Mouse (Mus musculus) embryonic facial prominence, embryonic 11.5 days (tissue): ENCODE results near the gene Arl5a. TPM values are rescaled to one million over a fixed set of nuclear protein-coding genes. Genes with fewer than 3 reads are reported as not detected.
A peak's percentile ranks its signal among the peaks of the same experiment; 100 is the strongest.

ENCODE experiments used
- ATAC-seq: fragments of 200-750 bp; cut with Nextera tagmentation; replicated peaks from 2 replicates; pipeline ENCODE4 v1.8.0; 2017; ENCODE audit warnings: low read depth; ENCODE audit not compliant: insufficient number of reproducible peaks, low FRiP score, low TSS enrichment
- DNase-seq: peaks from one replicate; pipeline ENCODE4 v3.0.0-alpha.2; 2015; ENCODE audit warnings: low spot score
- H3K27ac ChIP-seq: fragments of 300-500 bp; sonication (generic); replicated peaks from 2 replicates; pipeline ENCODE4 v1.5.1; 2014; ENCODE audit warnings: mild to moderate bottlenecking, low read depth, low read length, control low read depth
- H3K27me3 ChIP-seq: fragments of 300-500 bp; sonication (generic); 2 replicates; pipeline ENCODE4 v1.6.1; 2014; ENCODE audit warnings: mild to moderate bottlenecking, low read length, moderate library complexity, mixed read lengths; ENCODE audit not compliant: control insufficient read depth, insufficient read depth
- H3K36me3 ChIP-seq: fragments of 300-500 bp; sonication (generic); replicated peaks from 2 replicates; pipeline ENCODE4 v1.6.1; 2014; ENCODE audit warnings: low read depth, mild to moderate bottlenecking, low read length, moderate library complexity, mixed read lengths; ENCODE audit not compliant: control insufficient read depth, insufficient read depth
- H3K4me1 ChIP-seq: fragments of 300-500 bp; sonication (generic); 2 replicates; pipeline ENCODE4 v1.6.1; 2014; ENCODE audit warnings: low read length, mixed read lengths; ENCODE audit not compliant: control insufficient read depth, insufficient read depth
- H3K4me2 ChIP-seq: fragments of 300-500 bp; sonication (generic); 2 replicates; pipeline ENCODE4 v1.6.1; 2014; ENCODE audit warnings: low read depth, mild to moderate bottlenecking, control low read depth, low read length, moderate library complexity
- H3K4me3 ChIP-seq: fragments of 300-500 bp; sonication (generic); 2 replicates; pipeline ENCODE4 v1.5.1; 2014; ENCODE audit warnings: low read depth, low read length, control low read depth
- H3K9ac ChIP-seq: fragments of 300-500 bp; sonication (generic); replicated peaks from 2 replicates; pipeline ENCODE4 v1.6.1; 2014; ENCODE audit warnings: mild to moderate bottlenecking, control low read depth, low read length
- H3K9me3 ChIP-seq: fragments of 300-500 bp; sonication (generic); replicated peaks from 2 replicates; pipeline ENCODE4 v1.6.1; 2016; ENCODE audit warnings: mild to moderate bottlenecking, low read length, inconsistent platforms, mixed read lengths; ENCODE audit not compliant: control insufficient read depth
- WGBS: fragments of 180-500 bp; shearing (Covaris S2); extraction: QIAGEN DNeasy Blood & Tissue Kit; methylation state at CpG from one replicate; pipeline ENCODE4 v1.1.7; 2014; 5-methylcytosine and 5-hydroxymethylcytosine counted together
- polyA plus RNA-seq: library from polyadenylated mRNA; unstranded; fragments of >200 nt; fragmentation: Nextera tagmentation; extraction: Ambion mirVana; gene quantifications from 2 replicates; pipeline ENCODE4 v1.2.1, GENCODE M21; 2014

The Arl5a gene
- polyA plus RNA-seq, 1 experiment from 2014 or later: 91.3 TPM

DNA sequence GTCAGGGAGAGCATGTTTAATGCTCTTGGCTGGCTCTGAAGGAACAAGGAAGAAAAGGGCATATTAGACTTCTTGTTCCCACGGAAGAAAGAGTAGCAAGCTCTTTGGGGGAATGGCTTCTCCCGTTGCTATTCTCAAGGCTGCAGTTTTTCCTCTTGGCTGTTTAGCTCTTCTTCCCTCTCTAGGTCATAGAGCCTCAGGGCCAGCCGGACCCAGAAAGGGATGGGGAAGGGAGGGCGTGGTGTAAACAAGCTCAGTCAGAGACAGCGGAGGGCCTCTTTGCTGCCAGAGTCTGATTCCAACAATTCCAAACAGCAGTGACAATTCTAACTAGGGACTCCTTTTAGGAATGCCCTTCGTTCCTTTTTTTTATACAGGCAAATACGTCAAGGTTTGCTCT lies 38.7 kb downstream of the Arl5a start:
- ATAC-seq (no peak), DNase-seq (no peak)
- WGBS: 55% methylated on average over 7 of the region's 7 CpGs
- Histone ChIP-seq H3K36me3 (no peaks in the 10 kb centered on the region), H3K4me3 (no peak overlapping the region), H3K4me2 (no peak overlapping the region), H3K9me3 (no peaks in the 10 kb centered on the region), H3K9ac (no peak overlapping the region), H3K4me1 (no peaks in the 10 kb centered on the region), H3K27ac (no peak overlapping the region), H3K27me3 (no peaks in the 10 kb centered on the region)

DNA sequence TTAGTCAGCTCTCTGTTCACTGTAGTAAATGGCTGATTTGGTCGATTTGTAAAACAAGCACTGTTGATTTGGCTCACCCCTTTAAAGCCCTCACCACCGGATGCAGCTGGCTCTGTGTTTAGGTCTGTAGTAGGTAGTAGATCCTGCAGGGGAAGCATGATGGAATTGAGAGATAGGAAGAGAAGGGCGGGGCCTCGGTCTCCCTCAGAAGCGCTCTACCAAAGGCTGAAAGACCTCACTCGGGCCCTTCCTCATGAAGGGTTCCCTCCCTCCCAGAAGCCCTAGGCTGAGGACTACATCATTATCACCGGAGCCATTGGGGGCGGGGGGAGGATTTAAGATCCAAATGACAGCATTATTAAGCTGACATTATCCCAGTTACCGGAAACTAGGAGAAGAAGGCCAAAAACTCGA lies 45.8 kb downstream of the Arl5a start:
- 73% methylated on average over 10 of the region's 10 CpGs for WGBS
- no peak overlapping the region for H3K9ac ChIP-seq
- no peaks in the 10 kb centered on the region for H3K36me3 ChIP-seq
- no peaks in the 10 kb centered on the region for H3K4me1 ChIP-seq
- no peak overlapping the region for H3K27ac ChIP-seq
- no peaks in the 10 kb centered on the region for H3K9me3 ChIP-seq
- ATAC-seq (no peak), DNase-seq (no peak)
- H3K4me3 ChIP-seq: no peak overlapping the region
- H3K27me3 ChIP-seq: no peaks in the 10 kb centered on the region
- H3K4me2 ChIP-seq: no peak overlapping the region

DNA sequence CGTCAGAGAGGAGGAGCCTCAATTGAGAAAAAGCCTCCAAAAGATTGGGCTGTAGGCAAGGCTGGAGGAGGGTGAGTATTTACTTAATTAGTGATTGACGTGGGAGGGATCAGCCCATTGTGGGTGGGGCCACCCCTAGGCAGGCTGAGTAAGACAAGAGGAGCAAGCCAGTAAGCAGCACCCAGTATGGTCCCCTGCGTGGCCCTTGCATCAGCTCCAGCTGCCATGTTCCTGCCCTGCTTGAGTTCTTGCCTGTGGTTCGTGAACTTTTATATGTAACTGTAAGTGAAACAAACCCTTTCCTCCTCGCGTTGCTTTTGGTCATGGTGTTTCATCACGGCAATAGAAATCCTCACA lies 46.3 kb downstream of the Arl5a start, which contains the start of gene Neb:
TSS of gene Neb (minus strand) at position 27 of the 357 bp plus-strand sequence.
- DNase-seq: peak; percentile 5
- Histone ChIP-seq H3K4me3 (no peak within 1 kb of the TSS), H3K9ac (no peak within 1 kb of the TSS), H3K4me1 (no peaks in the 10 kb centered on the region), H3K4me2 (no peak within 1 kb of the TSS), H3K27me3 (no peaks in the 10 kb centered on the region), H3K9me3 (no peaks in the 10 kb centered on the region), H3K27ac (no peak within 1 kb of the TSS), H3K36me3 (no peaks in the 10 kb centered on the region)
- no peak for ATAC-seq
- WGBS: 63% methylated on average over 7 of the region's 7 CpGs

DNA sequence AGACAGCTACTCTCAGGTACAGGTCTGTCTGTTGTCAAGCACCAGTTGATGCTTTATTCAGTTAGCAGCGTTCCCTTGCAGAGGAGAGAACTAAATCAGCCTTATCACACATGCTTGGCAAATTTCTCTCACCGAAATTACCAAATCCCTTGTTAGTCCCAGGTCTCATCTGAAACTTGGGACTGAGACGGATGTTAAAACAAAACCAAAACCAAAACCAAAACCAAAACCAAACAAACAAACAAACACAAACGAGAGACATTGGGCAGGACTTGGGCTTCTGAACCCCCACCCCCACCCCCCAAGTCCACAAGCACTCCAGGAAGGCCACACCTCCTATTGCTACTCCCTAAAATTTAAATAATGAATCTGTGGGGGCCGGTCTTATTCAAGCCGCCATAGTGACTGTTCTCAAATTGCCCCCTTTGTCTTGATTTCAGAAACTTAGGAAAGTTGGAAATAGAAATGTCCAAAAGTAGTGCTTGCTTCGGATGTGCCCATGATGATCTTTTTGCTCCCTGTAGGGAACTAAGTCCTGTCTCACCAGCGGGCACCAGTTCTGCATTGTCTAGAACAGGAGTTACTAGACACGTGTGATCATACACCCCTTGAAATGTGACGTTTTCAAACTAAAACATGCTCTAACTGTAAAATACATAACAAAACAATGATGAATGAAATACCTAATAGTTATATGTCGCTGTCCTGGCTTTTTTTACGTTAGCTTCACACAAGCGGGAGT lies 46.8 kb downstream of the Arl5a start:
- Histone ChIP-seq H3K4me1 (no peaks in the 10 kb centered on the region), H3K27me3 (no peaks in the 10 kb centered on the region), H3K4me2 (no peak overlapping the region), H3K36me3 (no peaks in the 10 kb centered on the region), H3K27ac (no peak overlapping the region), H3K9me3 (no peaks in the 10 kb centered on the region), H3K9ac (no peak overlapping the region), H3K4me3 (no peak overlapping the region)
- WGBS: 54% methylated on average over 13 of the region's 13 CpGs
- DNase-seq (no peak), ATAC-seq (no peak)

DNA sequence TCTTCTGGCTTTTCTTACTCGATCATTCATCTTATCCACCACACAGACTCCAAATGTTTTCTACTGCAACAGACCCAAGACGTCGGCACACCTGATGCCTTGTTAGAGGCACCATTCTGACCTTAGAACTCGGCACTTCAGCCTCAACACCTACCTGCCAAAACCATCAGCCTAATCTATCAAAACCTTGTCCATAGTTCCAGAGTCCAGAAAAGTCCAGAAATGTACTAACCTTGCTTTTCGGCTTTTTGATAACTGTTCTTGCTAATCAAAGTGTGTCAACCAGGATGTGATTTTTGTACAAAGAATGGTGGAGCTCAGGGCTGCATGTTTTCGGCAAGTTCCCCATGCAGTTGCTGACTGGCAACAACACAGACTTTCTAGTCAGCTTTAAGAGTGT lies 50.0 kb downstream of the Arl5a start:
- no peaks in the 10 kb centered on the region for H3K9me3 ChIP-seq
- H3K4me2 ChIP-seq: no peak overlapping the region
- 92% methylated on average over 6 of the region's 6 CpGs for WGBS
- no peaks in the 10 kb centered on the region for H3K27me3 ChIP-seq
- no peak for ATAC-seq
- H3K4me3 ChIP-seq: no peak overlapping the region
- H3K36me3 ChIP-seq: no peaks in the 10 kb centered on the region
- no peak overlapping the region for H3K27ac ChIP-seq
- DNase-seq: no peak
- H3K4me1 ChIP-seq: no peaks in the 10 kb centered on the region
- no peak overlapping the region for H3K9ac ChIP-seq

DNA sequence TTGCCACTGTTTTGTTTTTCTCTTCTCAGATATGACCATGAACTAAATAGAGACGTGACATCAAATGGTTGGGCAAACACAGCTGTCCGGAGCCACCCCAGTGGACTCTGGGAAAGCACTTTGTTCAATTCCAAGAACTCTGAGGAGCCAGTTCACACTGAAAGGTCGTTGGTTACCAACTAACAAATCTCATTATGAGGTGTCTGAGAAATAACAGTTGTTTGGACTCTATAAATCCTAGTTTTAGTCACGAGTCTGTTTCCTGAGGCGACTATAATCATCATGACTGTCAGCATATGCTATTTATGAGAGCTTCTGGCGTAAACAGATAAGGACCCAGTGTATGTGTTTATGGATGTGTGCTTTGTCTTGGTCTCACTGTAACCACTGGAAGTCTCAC lies 52.2 kb downstream of the Arl5a start:
- H3K4me2 ChIP-seq: no peak overlapping the region
- WGBS: 83% methylated on average over 6 of the region's 6 CpGs

DNA sequence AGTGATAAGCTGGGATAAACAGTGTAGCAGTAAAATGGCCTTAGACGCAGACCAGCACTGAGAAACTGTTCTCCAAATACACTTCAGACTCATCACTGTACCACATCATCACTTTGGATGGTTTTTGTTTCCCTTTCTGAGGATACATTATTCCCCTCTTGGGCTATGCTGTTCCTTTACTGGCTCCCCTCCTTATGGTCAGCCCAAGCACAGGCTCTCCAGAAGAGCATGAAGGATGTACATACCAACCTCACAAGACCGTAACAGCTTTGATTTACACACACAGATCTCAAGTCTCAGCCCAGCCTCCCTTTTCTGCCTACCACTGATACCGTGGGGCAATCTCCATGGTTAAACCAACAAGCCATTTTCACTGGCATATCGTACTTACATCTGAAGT lies 52.6 kb downstream of the Arl5a start:
- 75% methylated on average over 4 of the region's 4 CpGs for WGBS
- no peak overlapping the region for H3K9ac ChIP-seq
- no peak for ATAC-seq
- H3K4me2 ChIP-seq: no peak overlapping the region
- H3K4me3 ChIP-seq: no peak overlapping the region
- no peak for DNase-seq
- no peaks in the 10 kb centered on the region for H3K4me1 ChIP-seq
- no peak overlapping the region for H3K27ac ChIP-seq
- no peaks in the 10 kb centered on the region for H3K9me3 ChIP-seq
- H3K27me3 ChIP-seq: no peaks in the 10 kb centered on the region
- H3K36me3 ChIP-seq: no peaks in the 10 kb centered on the region

More for the DNA sequence above, 52.2 kb downstream of the Arl5a start:
- H3K27ac ChIP-seq: no peak overlapping the region
- no peak for ATAC-seq
- H3K27me3 ChIP-seq: no peaks in the 10 kb centered on the region
- H3K9ac ChIP-seq: no peak overlapping the region
- H3K9me3 ChIP-seq: no peaks in the 10 kb centered on the region
- no peaks in the 10 kb centered on the region for H3K4me1 ChIP-seq
- no peaks in the 10 kb centered on the region for H3K36me3 ChIP-seq
- H3K4me3 ChIP-seq: no peak overlapping the region
- DNase-seq: no peak

DNA sequence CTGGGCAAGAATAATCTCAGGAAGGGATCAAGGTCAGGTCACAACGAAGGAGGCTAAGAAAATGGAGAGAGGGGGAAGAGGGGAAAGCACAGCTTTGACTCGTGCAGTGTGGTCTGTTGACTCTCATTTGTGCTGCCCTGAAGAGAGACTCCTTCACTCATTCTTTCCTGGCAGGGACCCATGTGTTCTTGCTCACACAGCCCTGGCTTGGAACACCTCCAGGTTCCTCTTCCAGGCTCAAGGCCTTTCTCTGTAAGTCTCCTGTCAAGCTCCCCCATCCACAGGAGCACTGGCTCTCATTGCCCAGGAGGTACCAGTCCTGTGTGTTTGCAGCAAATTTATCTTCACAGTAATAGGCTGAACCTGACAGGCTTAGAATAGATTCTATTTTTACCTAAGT lies 53.6 kb downstream of the Arl5a start:
- WGBS: 77% methylated on average over 2 of the region's 2 CpGs
- no peaks in the 10 kb centered on the region for H3K9me3 ChIP-seq
- H3K36me3 ChIP-seq: no peaks in the 10 kb centered on the region
- no peak for ATAC-seq
- DNase-seq: no peak
- no peak overlapping the region for H3K4me3 ChIP-seq
- no peaks in the 10 kb centered on the region for H3K4me1 ChIP-seq
- no peak overlapping the region for H3K9ac ChIP-seq
- H3K27ac ChIP-seq: no peak overlapping the region
- H3K4me2 ChIP-seq: no peak overlapping the region
- no peaks in the 10 kb centered on the region for H3K27me3 ChIP-seq
